Mouse (Mus musculus): Measurements from ENCODE around the gene 4931406P16Rik.
A peak's percentile ranks its signal among the peaks of the same experiment; 100 is the strongest.
"Not testable (repeated sequence)": the region's sequence is repeated elsewhere in the genome, so short reads cannot be mapped to it uniquely, and the experiment has no call there.

The 4931406P16Rik gene

DNA sequence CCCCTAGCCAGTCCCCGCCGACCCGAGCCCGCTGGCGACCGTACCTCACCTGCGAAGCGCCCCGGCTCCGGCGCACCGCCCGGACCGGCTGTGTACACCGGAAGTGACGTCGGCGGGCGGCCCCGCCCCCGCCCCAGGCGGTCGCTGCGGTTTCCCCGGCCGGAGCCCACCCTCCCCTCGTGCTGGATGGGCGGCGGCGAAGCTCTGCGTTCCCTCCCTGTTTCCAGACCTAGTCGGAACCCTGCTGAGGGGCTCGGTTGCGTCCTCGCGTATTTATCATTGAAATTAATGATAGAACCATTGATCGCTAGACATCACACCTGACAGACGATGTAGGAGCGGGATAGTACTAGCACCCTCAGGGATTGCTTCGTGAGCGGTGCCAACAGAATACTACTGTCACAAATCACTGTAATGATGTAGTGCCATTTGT, at the start of gene 4931406P16Rik:
Gene 4931406P16Rik (minus strand): TSS at position 109 of the 433 bp plus-strand sequence.
- DNase-seq (ENCODE audit: low spot score), result peak; percentile 76

DNA sequence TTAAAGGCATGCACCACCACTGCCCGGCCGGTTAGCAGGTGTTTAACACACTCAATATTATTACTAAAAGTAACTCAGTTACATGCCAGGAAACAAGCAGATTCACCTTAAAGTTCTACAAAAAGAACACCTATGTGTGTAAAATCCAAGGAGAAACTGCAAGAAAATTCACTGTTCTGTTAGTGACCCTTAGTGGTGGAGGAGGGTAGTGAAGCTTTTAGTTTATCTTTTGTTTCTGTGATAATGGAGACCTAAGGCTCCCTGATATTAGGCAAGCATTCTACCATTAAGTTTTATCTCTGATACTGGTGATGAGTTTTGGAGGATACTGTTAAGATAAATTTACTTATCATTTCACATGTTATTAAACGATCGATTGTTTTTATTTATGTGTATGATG, 42.3 kb upstream of the 4931406P16Rik start:
- no peak for DNase-seq (ENCODE audit: low spot score)

GRCm38 (mm10) chr7:34351997-34352396, 38.6 kb upstream of the 4931406P16Rik start:
- DNase-seq (ENCODE audit: low spot score), result no peak

GRCm38 (mm10) chr7:34350166-34350565, 36.8 kb upstream of the 4931406P16Rik start:
- no peak for DNase-seq (ENCODE audit: low spot score)

GRCm38 (mm10) chr7:34348011-34348410, 34.7 kb upstream of the 4931406P16Rik start:
- DNase-seq (ENCODE audit: low spot score), result no peak

DNA sequence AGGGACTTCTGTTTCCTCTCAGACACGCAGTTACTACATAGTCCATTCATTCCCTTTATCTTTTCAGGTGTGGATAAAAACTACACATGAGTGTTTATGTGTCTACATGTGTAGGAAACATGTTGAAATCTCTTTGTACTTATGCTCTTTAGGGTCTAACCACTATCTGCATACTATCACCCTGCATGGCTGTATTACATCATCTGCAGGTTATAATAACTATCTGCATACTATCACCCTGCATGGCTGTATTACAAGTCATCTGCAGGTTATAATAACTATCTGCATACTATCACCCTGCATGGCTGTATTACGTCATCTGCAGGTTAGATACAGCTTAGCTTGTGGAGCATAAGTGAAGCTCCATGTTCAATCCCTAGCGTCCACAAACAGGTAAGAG, 33.7 kb upstream of the 4931406P16Rik start:
- DNase-seq (ENCODE audit: low spot score), result no peak

DNA sequence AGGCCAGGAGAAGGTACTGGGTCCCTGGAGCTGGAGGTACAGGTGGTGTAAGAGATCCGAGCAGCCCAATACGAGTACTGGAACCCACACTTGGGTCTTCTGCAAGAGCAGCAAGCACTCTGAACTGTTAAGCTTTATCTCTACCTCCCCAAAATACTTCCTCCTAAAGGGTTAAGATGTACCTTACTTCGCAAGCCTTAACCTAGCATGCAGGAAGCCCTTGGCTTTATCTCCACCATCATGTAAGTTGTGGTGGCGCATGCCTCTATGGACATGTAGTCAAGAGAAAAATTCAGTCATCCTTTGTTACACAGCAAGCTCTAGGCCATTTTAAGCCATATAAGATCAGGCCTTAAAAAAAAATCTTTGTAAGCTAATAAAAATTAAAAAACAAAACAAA, 33.2 kb upstream of the 4931406P16Rik start:
- no peak for DNase-seq (ENCODE audit: low spot score)

DNA sequence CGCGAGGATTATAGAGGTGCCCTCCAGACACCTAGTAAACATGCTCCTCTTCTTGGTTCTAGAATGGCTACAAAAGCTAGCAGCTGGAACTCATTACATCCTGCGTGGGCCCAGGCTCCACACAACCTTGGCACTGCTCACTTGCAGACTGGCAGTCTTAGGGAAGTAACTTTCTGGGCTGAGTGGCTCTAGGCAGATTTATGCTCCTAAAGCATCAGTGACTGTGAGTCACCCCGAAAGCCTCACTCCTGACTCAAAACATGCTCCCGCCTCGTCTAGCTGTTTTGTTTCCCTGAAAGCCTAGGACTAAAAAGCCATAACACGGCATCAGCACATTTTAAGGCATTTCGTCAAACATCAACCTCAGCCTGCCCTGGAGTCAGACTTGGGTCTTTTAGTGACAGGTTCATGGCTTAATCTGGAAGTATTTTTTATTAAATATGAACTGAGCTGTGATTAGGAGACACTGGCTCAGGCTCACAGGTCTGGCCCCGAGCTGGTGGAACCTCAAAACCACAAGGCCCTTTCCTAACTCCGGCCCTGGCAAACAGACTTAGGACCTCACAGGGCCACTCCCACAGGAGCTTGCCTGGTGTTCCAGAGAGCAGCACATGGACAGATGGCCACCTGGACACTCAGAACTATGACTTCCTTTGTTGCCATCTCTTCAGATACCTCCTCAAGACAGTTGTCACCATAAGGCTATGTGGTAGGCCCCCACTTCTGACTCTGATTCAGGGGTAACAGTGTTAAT, 28.9 kb upstream of the 4931406P16Rik start:
- DNase-seq (ENCODE audit: low spot score), result peak; percentile 27

DNA sequence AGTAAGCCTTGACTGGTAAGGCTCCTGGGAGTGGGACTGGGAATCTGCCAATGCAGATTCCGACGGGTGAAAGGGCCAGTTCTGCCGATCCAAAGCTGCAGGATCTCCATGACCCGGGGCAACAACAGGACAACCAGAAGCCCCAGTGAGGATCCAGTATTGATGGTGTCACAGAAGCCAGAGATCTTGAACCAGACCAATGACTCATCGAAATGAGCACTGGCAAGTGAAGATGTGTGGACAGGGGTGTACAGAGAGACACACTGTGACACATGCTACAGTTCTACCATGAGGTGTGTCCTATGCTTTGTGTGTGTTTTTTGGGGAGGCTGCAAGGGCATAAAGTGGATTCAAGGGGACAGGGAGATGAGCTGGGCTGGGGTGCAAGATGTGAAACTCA, 27.5 kb upstream of the 4931406P16Rik start:
- DNase-seq (ENCODE audit: low spot score), result no peak

GRCm38 (mm10) chr7:34339164-34339489, 25.8 kb upstream of the 4931406P16Rik start:
- no peak for DNase-seq (ENCODE audit: low spot score)

DNA sequence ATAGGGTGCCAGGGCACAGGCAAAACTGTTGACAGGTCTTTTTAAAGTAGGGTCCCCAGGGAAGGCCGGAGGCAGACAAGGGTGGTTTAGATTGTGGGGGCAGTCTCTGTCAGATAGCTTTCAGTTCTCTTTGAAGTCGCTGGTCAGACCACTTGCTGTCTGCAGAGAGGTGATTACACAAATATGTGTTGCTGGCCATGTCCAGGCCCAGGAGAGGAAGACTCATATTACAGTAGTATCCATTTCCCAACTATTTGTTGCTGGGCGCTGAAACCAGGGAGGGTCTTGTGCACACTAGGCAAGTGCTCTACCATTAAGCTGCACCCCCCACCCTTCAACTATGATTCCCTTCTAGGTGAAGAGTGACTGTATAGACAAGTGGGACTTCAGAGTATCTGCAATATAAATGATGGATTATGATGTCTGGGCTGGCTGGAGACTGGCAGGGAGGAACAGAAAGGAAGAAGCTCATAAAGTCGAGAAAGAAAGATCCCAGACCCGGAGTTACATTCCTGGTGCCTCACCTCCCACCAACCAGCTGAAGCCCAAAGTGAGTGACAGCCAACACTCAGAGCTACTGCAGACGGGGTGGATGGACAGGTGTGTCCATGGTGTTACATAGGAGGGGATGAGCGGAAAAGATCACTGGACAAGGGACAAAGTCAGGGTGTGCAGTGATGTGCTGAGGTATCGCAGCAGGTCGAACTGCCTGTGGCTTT, 25.3 kb upstream of the 4931406P16Rik start:
- no peak for DNase-seq (ENCODE audit: low spot score)

DNA sequence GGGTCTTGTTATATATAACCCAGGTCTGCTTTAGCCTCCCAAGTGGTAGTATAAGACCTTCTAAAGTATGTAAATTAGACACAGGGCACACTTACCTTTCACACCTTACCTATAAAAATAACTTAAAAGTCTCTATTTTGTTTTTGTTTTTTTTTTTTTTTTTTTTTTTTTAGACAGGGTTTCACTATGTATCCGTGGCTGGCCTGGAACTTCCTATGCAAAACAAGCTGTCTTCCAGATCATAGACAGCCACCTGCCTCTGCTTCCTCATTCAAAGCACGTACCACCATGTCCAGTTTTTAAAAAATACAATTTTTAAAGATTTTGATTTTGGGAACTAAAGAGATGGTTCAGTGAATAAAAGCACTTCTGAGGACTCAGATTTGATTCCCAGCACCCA, 23.9 kb upstream of the 4931406P16Rik start:
- DNase-seq (ENCODE audit: low spot score), result no peak

GRCm38 (mm10) chr7:34336545-34336944, 23.2 kb upstream of the 4931406P16Rik start:
- DNase-seq (ENCODE audit: low spot score), result not testable (repeated sequence)

DNA sequence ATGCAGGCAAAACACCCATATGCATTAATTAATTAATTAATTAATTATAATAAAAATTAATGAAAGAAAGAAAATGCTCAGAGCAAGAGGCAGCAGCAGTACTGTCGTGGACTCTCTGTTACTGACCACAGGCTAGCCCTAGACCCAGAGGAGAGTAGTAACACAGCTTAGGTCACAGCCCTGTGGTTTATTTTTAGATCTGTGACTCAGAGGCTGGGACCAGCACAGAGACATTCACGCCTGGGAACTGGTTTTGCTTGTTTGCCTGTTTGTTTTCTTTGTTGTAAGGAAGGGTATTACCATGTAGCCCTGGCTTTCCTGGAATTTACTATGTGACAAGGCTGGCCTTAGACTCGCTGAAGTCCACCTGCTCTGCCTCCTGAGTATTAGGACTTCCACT, 14.1 kb upstream of the 4931406P16Rik start:
- no peak for DNase-seq (ENCODE audit: low spot score)

DNA sequence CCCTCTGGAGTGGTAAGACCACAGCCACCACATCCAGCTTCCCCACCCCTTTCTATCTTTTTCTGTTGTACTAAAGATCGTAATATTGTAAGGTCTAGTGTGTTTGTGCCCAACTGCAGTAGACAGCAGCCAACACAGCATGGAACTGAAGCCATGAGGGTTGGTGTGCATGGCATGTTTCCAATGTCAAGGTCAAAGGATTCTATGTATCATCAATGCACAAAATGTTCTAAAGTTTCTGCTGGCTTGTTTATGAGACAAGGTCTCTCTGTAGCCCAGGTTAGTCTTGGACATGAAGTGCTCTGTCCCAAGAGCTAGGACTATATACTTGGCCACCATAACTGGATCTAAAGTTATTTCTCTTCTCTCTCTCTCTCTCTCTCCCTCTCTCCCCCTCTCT, 11.5 kb upstream of the 4931406P16Rik start:
- no peak for DNase-seq (ENCODE audit: low spot score)

DNA sequence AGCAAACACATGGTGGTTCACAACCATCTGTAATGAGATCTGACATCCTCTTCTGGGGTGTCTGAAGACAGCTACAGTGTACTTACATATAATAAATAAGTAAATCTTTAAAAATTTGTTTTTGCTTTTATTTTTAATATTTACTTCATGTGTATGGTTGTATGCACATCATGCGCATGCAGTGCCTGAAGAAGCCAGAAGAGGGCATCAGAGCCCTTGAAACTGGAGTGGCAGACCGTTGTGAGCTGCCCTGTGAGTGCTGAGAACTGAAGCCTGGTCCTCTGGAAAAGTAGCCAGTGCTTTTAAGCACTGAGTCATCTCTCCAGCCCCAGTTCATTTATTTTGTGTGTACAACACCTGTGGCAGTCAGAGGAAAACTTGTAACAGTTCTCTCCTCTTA, 10.7 kb upstream of the 4931406P16Rik start:
- no peak for DNase-seq (ENCODE audit: low spot score)

- DNase-seq (ENCODE audit: low spot score), result peak; percentile 21
These were observed 10.0 kb upstream of the 4931406P16Rik start for GRCm38 (mm10) chr7:34323351-34323750.

GRCm38 (mm10) chr7:34321958-34322357, 8.6 kb upstream of the 4931406P16Rik start:
- DNase-seq (ENCODE audit: low spot score), result no peak

DNA sequence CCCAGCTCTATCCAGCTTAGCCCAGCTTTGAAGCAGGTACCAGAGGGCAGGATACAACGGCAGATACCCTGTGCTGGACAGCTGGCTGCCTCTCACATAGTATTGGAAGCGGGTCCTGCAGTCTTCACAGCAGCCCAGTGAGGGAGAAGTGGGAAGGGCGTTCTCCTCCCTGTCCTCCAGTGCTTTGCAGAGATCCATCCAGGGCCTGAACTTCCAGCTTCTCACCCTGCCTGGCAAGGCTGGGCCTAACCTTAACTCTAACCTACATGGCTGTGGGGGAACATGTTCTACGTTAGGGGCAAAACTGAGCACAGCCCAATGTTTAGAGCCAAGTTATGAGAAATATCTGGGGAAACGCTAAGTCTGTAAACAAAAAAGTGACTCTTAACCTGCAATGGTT, 7.8 kb upstream of the 4931406P16Rik start:
- DNase-seq (ENCODE audit: low spot score), result no peak

DNA sequence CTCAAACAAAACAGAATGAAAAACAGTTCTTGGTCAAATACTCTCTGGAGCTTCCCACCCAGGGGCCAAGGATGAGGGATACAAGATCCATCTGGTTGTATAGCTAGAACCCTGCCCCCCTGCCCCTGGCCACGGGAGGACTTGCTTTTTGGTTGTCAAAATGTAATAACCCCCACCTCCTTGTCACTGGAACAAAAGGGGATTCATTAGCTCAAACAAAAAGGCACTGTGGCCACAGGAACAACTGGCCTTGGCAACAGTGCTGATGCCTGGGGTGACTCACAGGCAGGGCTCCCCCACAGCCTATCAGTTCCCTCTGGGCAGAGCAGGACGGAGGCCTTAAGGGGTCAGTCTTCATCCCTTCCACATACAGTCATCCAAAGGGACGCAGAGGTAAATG, 6.6 kb upstream of the 4931406P16Rik start:
- peak; percentile 71 for DNase-seq (ENCODE audit: low spot score)

- no peak for DNase-seq (ENCODE audit: low spot score)
These were observed 5.8 kb upstream of the 4931406P16Rik start for GRCm38 (mm10) chr7:34319123-34319522.

DNA sequence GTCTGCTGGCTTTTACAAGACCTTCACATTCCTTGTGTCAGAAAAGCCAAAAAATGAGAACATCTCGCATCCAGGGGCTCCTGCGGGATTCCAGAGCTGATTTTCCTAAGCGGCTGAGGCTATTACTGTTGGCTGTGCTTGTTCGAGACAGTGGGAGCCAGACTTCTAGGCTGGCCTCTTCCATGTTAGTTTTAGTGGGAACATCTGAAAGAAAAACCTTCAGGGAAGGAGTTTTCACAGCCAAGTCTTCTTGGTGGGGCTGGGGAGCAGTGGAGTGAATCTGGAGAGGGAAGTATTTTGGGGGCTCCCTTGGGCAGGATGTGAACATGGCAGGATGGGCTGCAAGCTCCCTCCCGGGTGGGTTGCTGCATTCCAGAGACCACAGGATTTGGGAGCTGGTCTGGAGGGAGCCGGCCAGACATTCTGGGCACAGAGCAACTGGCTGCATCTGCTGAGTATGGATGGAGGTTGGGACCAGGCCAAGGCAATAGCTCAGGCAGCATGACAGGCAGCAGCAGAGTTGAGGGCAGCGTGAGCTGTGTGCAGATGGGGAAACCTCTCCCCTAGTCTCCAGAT, 4.6 kb upstream of the 4931406P16Rik start:
- peak; percentile 47 for DNase-seq (ENCODE audit: low spot score)

DNA sequence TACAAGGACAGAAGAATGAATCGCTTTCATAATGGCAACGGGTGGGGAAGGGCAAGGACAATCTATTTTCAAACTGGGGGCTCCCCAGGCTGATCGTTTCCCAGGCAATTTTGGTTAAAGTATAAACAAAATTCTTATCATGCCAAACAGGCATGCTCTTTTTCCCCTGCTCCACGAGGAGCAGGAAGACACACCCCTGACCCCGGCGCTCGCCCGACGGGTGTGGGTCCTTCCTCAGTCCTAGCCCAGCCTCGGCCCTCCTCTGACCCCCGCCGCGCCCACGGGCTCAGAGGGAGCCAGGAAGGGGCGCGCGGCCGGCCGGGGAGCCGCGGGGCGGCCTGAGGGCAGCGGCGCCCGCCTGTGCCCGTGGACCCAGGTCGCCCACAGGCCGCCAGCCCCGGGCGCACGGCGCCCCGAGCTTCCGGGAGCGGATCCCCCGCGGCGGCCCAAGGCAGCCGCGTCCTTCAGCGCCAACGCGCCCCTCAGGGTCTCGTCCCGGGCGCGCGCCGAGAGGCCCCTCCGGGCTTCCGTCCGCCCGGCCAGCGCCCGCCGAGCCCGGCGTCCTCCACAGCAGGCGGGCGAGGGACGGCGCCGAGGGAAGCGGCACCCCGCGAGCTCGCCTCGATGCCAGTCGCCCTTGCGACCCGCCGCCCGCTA, 437 bp downstream of the 4931406P16Rik start:
- DNase-seq (ENCODE audit: low spot score), result peak; percentile 48
